Mouse (Mus musculus) left cerebral cortex, postnatal 14 days (tissue): Measurements from ENCODE around the gene Ltb. TPM values are rescaled to one million over a fixed set of nuclear protein-coding genes. Genes with fewer than 3 reads are reported as not detected.

Experiments
- DNase-seq, 2 experiments: peaks; one replicate each; pipeline ENCODE4 v3.0.0; 2021 to 2022; ENCODE audit warnings: low spot score in 2 of 2, mixed read lengths in 1 of 2
- intact Hi-C: fragments of 180-260 bp; cut with DNase I; formaldehyde crosslinking; loops from one replicate; pipeline ENCODE4 v1.15.1; 2025
- total RNA-seq, 2 experiments: library from RNA; stranded (reverse); gene quantifications; 2 replicates each; pipeline ENCODE4 v1.2.3; 2021

The Ltb gene
- total RNA-seq, 2 experiments from 2014 or later = 0.55 to 1.0 TPM

DNA sequence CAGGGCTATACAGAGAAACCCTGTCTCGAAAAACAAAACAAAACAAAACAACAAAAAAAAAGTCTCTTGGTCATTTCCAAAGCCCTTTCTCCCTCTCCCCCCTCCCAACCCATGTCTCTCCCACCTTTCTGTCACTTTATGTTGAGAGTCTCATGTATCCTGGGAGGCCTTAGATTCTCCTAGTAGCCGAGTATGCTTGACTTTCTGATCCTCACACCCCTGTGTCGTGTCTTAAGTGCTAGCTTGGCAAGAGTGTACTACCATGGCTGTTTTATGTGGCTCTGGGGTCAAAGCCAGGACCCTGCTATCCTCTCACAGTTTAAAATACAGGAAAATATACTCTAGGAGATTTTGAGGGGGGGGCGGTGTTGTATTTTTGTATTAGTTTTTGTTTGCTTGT is 6.9 kb upstream of the Ltb start:
- no peak for DNase-seq
- intact Hi-C loops = no loop called here

DNA sequence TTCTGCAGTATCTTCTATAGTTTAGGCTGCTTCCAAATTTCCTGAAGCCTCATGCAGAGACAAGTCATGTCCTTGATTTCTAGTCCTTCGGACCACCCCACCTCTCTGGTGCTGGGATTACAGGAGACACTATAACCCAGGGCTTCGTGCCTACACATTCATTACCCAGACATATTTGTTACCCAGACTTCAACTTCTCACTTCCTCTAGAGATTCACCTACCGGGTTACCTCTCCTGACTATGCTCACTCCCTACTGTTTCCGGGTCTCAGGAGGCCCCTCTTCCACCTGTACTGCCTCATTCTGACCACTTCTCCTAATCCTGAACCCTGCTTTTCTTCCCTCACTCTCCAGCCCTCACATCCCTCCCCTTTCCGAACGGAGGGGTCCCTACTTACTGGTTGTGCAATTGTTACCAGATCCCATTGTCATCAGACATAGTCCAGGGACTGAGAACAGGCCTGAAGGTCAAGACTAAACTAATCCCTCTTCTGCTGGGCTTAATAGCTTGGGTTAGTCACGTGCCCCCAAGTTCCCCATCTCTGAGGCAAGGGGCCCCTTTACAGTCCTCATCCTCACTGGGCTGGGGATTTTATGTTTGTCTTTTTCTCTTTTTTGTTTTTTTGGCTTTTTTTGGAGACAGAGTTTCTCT is 6.2 kb upstream of the Ltb start, which contains the start of gene Lst1:
Gene Lst1, minus strand, starts transcription at position 481 of the 652 bp plus-strand sequence.
- intact Hi-C loops = no loop called here

DNA sequence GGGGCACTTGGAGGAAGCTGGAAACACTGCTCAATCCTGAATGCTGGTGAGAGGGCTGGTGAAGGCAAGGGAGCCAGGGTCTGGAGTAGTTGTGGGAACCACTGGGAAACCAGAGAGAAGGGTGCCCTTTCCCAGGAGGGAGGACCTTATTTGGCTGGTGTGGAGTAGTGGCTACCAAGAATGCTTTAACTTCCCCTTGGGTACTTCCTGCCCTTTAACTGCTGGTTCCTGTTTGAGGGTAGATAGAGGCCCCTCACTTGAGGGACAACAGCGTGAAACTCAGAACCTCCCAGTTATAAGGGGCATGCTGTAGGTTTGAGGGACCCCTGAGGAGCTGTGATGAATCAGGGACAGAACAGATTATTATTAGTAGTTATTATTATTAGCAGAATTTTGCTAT is 5.1 kb upstream of the Ltb start:
- intact Hi-C loops = no loop called here
- DNase-seq = no peak

More for the DNA sequence above, 6.2 kb upstream of the Ltb start, which contains the start of gene Lst1:
- DNase-seq = no peak

DNA sequence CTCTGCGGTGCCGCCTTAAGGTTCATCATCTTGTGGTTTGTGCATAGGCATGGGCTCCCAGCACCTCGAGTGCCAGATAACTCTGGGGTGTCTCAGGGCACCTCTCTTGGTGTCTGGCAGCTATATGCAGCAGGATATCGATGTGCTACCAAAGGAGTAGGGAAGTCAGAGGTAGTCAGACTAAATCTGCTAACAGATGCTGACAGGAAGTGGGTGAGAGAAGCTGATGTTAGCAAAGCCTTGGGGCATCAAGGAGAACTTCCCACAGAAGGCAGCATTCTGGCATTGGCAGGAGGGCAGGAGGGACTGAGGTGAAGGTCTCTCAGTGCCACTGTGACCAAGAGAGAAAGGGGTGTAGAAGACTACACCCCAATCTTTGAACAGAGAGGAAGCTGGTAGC is 4.1 kb upstream of the Ltb start:
- no peak for DNase-seq
- intact Hi-C loops = no loop called here

DNA sequence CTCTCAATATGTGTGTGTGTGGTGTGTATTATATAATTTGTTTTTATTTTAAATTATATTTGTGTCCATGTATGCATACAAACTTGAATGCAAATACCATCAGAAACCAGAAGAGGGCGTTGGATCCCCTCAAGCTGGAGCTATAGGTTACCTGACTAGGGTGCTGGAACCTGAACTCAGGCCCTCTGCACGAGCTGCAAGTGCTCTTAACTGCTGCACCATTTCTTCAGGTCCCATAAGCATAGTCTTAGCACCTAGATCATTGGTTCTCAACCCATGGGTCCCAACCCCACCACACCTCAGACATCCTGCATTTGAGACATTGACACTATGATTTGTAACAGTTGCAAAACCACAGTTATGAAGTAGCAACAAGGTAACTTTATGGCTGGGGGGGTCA is 2.5 kb upstream of the Ltb start:
- no peak for DNase-seq
- intact Hi-C loops = no loop called here

DNA sequence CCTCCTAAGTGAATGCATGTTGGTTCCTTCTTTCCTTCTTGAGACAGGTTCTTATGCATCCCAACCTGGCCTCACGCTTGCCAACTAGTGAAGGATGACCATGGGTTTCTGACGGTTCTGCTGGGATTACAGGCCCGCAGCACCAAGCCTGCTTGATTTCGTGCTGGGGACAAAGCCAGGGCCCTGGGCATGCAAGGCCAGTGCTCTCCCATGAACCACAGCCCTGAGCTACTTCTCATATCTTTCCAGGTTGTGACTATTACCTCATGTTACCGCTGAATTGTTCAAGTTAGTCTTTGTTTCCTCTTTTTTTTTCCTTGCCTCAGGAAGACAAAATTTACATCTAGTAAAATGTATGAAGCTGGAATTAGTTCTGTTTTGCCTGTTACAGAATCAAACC is 1.3 kb upstream of the Ltb start:
- no peak for DNase-seq
- intact Hi-C loops = no loop called here

DNA sequence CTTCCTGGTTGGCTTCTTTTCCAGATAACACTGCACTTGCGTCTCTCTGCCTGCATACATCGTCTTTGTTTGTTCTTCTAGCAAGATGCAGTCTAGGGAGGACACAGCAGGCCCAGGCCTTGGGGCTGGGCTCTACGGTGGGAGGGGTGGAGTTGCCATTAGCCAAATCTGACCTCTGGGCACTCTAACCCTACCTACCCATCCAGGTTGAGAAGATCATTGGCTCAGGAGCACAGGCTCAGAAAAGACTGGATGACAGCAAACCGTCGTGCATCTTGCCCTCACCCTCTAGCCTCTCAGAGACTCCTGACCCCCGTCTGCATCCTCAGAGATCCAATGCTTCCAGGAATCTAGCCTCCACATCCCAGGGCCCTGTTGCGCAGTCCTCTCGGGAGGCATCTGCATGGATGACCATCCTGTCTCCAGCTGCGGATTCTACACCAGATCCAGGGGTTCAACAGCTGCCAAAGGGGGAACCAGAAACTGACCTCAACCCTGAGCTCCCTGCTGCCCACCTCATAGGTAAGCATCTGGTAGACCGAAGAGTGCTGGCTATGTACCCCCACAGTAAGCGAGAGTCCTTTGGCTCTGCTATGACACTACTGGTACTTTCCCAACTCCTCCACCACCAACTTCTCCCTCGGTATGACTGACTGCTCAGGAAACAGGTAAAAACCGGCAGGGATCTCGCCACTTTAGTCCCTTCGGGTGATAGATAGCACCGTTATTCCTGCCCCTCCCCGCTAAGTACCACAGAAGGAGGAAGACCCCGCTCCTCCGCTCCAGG is 798 bp downstream of the Ltb start:
- intact Hi-C loops = no loop called here

DNA sequence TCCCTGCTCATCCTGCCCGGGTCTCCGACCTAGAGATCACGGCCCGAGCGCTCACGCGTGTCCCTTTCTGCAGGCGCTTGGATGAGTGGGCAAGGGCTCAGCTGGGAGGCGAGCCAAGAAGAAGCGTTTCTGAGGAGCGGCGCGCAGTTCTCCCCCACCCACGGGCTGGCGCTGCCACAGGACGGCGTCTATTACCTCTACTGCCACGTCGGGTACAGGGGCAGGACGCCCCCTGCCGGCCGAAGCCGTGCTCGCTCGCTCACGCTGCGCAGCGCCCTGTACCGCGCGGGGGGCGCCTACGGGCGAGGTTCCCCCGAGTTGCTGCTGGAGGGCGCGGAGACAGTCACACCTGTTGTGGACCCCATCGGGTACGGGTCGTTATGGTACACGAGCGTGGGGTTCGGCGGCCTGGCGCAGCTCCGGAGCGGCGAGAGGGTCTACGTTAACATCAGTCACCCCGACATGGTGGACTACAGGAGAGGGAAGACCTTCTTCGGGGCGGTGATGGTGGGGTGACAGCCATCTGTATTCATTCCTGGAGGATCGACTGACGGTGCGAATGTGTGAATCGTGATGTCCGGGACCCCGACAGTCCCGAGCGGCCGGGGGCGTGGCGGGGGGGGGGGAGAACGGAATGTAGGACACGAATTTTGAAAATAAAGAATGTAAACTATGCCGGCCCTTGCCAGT is 1.5 kb downstream of the Ltb start:
- intact Hi-C loops = no loop called here

More for the DNA sequence above, 798 bp downstream of the Ltb start:
- no peak for DNase-seq

DNA sequence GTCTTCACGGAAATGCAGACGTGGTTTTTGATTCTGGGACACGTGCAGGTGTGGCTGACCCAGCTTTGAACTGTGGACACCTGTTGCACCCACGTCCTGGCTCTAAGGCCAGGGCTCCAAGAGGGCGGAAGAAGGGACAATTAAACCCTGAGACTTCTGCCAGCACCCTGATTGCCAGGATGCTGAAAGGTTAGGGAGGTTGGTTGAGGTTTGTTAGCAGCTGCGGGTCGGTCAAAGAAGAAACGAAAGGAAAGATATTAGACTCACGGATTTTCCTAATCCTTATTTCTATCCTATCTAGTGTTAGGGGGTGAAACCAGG is 2.0 kb downstream of the Ltb start:
- no peak for DNase-seq
- intact Hi-C loops = no loop called here

More for the DNA sequence above, 1.5 kb downstream of the Ltb start:
- peak; percentile 85 to 94 for DNase-seq

DNA sequence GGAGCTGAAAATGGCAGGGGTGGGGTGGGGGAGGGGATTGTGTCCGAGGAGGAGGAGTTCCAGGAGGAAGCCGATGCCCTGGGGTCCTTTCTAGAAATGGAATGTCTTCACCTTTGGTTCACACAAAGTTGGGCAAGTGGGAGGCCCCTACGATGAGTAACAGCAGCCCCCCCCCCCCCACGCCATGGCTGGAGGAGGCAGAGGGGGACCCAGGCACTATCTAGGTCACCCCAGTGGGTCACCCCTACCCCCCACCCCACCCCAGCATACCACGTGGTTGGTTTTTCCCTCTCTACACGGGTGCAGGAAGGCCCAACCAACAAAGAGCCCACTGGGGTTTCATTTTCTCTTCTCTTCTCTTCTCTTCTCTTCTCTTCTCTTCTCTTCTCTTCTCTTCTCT is 2.9 kb downstream of the Ltb start:
- intact Hi-C loops = no loop called here
- DNase-seq = no peak

DNA sequence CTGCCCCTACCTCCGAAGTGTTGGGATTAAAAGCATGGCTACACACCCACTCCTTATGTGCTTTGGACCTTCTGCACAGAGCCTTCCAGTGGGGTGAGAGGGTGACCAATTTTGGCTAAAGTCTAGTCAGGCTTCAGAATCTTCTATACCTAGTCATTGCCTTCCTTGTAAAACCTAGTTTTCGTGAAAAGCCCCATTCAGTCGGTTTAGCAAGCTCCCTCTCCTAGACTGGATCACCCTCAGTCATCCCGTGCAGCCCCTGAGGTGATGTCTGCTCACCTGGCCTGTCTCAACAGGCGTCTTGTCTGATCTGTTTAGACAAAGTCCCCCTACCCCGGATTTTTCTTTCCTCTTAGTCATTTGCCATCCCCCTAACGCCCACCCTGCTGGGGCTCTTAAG is 3.8 kb downstream of the Ltb start:
- no peak for DNase-seq
- intact Hi-C loops = no loop called here

DNA sequence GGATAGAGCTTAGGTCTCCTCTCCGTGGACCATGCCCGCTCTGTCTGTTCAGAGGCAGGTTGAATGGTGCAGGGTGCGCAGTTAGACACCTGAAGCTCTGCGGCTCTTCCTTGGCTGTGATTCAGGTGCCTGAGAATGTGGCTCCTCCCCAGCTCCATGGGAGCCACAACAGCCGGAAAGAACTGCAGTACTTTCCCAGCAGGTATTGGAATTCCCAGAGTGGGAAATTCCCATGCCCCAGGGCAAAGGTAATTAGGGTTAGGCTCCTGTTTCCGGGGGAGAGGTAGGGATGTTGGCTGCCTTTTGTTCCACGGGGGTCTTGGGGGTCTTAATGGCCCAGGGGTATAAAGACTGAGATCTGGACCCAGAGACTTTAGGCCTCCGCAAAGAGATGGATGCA is 4.7 kb downstream of the Ltb start:
- DNase-seq = no peak
- intact Hi-C loops = no loop called here

DNA sequence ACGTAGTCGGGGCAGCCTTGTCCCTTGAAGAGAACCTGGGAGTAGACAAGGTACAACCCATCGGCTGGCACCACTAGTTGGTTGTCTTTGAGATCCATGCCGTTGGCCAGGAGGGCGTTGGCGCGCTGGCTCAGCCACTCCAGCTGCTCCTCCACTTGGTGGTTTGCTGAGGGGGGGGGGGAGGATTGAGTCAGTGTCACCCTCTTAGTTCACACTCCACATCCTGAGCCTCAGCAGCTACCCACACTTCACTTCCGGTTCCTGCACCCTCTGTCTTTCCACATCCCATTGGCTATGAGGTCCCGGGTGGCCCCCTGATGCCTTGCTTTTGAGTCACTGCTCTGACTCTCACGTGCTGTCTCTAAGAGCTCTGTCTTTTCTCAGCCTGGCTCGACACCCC is 6.2 kb downstream of the Ltb start:
- intact Hi-C loops = no loop called here
- no peak for DNase-seq

DNA sequence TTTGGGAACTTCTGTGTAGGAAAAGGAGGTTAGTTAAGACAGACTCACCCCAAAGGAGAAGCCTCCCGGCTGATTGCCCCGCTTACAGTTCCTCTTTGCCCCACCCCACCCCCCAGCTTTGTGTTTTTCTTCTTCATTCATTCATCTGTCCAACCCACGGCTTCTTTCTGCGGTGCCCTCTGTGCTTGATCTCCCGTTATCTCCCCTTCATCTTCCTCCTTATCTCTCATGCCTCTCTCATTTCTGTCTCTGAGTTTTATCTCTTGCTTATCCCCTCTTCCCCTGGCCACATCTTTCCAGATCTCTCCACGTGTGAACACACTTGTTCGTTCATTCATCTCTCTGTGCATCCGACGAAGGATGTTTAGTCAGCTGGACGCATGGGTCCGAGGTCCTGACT is 6.9 kb downstream of the Ltb start:
- intact Hi-C loops = no loop called here
- DNase-seq = no peak

DNA sequence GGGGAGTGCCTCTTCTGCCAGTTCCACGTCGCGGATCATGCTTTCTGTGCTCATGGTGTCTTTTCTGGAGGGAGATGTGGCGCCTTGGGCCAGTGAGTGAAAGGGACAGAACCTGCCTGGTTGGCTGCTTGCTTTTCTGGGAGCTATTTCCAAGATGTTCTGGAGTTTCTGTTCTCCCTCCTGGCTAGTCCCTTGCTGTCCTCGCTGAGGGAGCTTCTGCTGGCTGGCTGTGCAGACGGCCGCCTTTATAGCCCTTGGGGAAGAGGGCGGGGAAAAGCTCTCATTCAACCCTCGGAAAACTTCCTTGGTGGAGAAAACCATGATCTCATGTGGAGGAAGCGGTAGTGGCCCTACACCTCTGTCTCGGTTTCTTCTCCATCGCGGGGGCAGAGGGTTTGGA is 7.5 kb downstream of the Ltb start, which contains the start of gene Tnf:
Gene Tnf, minus strand, starts transcription at position 221 of the 400 bp plus-strand sequence.
- intact Hi-C loops = no loop called here
- DNase-seq = peak in 1 of 2 experiments; percentile 35

DNA sequence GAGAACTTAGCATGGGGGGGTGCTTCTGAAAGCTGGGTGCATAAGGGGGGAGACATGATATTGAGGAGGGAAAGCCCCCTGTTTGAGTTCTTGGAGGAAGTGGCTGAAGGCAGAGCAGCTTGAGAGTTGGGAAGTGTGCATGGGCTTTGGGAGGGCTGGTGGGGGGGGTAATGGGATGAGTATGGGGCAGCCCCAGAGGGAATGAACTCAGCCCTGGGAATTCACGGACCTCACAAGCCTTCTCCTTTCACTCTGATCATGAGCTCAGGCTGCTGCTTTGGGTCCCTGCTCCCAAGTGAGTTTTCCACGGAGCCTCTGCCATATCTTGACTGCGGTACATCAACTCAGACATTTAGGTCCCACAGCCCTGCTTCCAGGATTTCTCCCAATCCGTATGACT is 8.2 kb downstream of the Ltb start:
- intact Hi-C loops = no loop called here
- no peak for DNase-seq

DNA sequence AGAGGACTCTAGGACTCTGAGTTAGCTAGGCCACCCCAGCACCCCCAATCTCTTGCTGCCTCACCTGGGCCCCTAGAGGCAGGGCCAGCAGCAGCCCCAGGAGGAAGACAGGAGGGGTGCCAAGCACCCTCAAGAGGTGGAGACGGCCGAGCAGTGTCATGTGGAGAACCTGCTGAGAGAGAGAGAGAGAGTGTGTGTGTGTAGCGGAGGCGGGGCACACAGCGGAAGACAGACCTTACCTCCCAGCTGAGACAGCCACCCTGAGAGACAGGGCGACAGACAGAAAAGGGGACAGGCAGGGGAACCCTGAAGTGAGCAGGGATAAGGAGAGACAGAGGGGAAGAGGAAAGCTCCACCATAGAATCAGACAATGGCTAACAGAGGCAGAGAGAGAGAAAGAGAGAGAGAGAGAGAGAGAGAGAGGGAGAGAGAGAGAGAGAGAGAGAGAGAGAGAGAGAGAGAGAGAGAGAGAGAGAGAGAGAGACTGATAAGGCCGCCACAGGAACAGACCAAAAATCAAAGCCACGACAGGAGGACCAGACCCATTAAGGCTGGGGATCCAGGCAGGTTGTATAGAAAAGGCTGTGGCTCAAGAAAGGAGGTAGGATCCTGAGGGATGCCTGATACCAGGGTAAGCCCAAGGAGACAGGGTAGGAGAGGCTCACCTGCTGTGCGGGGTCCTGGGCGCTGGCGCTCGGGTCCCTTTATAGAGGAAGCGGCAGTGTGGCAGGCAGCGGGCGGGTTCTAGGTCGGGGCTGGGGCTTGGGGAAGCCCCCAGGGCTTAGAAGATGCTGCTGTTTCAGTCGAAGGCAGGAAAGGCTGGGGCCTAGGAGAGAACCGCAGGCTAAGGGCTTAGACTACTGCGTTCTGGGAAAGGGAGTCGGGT is 10.5 kb downstream of the Ltb start, which contains the start of gene Lta:
Gene Lta, minus strand, starts transcription at position 858 of the 886 bp plus-strand sequence.
- no peak for DNase-seq
- intact Hi-C loops = loop anchor here (1.0 kb wide), 1 partner anchor 23 kb away; no protein-coding TSS in a partner anchor

DNA sequence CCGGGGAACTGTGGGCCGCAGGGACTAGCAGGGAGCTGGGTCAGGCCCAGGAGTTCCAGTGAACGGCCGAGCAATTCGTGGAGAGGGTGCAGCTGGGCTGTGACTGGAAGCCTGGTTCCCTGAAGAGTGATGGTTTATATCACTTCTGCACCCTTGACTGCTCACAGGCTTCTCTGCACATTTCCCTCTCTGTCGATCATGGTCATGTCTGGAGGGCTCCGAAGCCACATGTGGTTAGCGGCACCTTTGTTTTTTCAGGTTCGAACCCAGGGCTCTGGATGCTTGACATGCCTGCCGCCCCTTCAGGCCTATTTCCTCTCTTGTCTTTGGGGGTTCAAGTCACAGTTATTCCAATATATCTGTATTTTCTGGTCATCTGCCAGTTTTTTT is 11.1 kb downstream of the Ltb start:
- intact Hi-C loops = no loop called here
- no peak for DNase-seq

DNA sequence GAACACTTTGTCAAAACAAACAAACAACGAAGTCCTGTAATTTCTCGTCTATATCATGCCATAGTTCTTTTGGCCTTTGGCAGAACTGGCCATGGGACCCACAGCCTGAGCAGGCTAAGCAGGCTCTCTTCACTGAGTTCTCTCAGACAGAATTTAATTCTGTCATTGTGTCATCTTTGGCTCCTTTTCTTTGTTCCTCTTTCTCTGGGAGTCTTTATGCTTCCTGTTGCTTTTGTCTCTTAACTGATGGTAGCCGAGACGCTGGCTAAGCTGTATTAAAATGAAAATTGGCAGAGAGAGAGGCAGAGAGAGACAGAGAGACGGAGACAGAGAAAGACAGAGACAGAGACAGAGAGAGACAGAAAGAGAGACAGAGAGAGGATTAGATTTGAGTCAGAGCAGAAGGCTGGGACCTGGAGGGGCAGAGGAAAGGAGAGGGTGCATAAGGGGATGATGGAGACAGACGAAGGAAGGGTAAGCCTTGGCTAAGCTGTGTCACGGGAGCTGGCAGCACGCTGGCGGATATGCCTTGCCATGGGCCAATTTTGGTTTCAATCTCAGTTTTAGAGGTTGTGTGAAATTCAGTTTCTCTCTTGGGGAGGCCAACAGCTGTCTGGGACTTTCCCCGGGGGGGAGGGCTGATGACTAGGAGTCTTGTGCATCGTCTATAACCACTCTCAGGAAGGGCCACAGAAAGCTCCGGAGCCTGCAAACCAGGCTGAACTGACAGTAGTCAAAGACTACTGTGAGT is 15.7 kb downstream of the Ltb start:
- intact Hi-C loops = no loop called here

More for the DNA sequence above, 15.7 kb downstream of the Ltb start:
- no peak for DNase-seq
